Mouse (Mus musculus): Measurements from ENCODE around the gene Galnt2.

The Galnt2 gene

GRCm38 (mm10) chr8:124273606-124274218, 42.5 kb downstream of the Galnt2 start:
- no peak for DNase-seq

- DNase-seq = no peak
Observed at GRCm38 (mm10) chr8:124274441-124275120, 43.4 kb downstream of the Galnt2 start.

- no peak for DNase-seq
Observed at GRCm38 (mm10) chr8:124275377-124276071, 44.3 kb downstream of the Galnt2 start.

- no peak for DNase-seq
Observed at GRCm38 (mm10) chr8:124277951-124278910, 47.0 kb downstream of the Galnt2 start.

- no peak for DNase-seq
Observed at GRCm38 (mm10) chr8:124278956-124279689, 47.9 kb downstream of the Galnt2 start.

- no peak for DNase-seq
Observed at GRCm38 (mm10) chr8:124279690-124279985, 48.4 kb downstream of the Galnt2 start.

GRCm38 (mm10) chr8:124281700-124282541, 50.7 kb downstream of the Galnt2 start:
- no peak for DNase-seq

GRCm38 (mm10) chr8:124282878-124283630, 51.9 kb downstream of the Galnt2 start:
- no peak for DNase-seq

- no peak for DNase-seq
Observed at GRCm38 (mm10) chr8:124283644-124284332, 52.6 kb downstream of the Galnt2 start.

GRCm38 (mm10) chr8:124284333-124284711, 53.1 kb downstream of the Galnt2 start:
- DNase-seq = no peak

- no peak for DNase-seq
Observed at GRCm38 (mm10) chr8:124284984-124285576, 53.9 kb downstream of the Galnt2 start.

GRCm38 (mm10) chr8:124286461-124287124, 55.4 kb downstream of the Galnt2 start:
- no peak for DNase-seq

- no peak for DNase-seq
Observed at GRCm38 (mm10) chr8:124288215-124288864, 57.1 kb downstream of the Galnt2 start.

GRCm38 (mm10) chr8:124289481-124290050, 58.4 kb downstream of the Galnt2 start:
- DNase-seq = no peak

- DNase-seq = no peak
Observed at GRCm38 (mm10) chr8:124290911-124291691, 59.9 kb downstream of the Galnt2 start.

- DNase-seq = no peak
Observed at GRCm38 (mm10) chr8:124291693-124292092, 60.5 kb downstream of the Galnt2 start.

- no peak for DNase-seq
Observed at GRCm38 (mm10) chr8:124292965-124293364, 61.8 kb downstream of the Galnt2 start.
